Comparison of ENCODE assay signal across 29 mouse cellular contexts in genomic region chr11:26753616-26754015, GRCm38 (mm10).
DNase-seq lines count a peak whose midpoint lies in the region; ATAC-seq and TF ChIP-seq lines count a peak whose summit lies in the region.
"Had no signal": no experiment of that assay in that cellular context is flagged by ENCODE, and none has a peak within 500 bp of the region (broad histone marks: within the 10 kb centered on the region; RNA-seq: fewer than 3 reads in every experiment).

No protein-coding gene starts in this region.

- H3K36me3 ChIP-seq in midbrain, embryonic 11.5 days (ENCODE audit: control insufficient read depth, insufficient read depth, low read length) = no peaks in the 10 kb centered on the region
- H3K36me3 ChIP-seq in midbrain, embryonic 15.5 days (replicated peaks) = no peaks in the 10 kb centered on the region
- no peaks in the 10 kb centered on the region for H3K36me3 ChIP-seq in ES-E14 (ENCODE audit: control insufficient read depth, insufficient read depth, low read length, poor library complexity, severe bottlenecking)
- H3K36me3 ChIP-seq: heart, embryonic 13.5 days; liver, embryonic 12.5 days had no signal

- in situ Hi-C loops in ES-E14 (cut with MboI; ENCODE audit: low sequenced_read_pairs in 2 of 2, unreplicated experiment in 2 of 2) = no loop called here

- H3K27me3 ChIP-seq in midbrain, embryonic 11.5 days (ENCODE audit: control insufficient read depth, insufficient read depth, low read length) = no peaks in the 10 kb centered on the region
- H3K27me3 ChIP-seq in midbrain, embryonic 15.5 days (replicated peaks) = no peaks in the 10 kb centered on the region
- H3K27me3 ChIP-seq: forebrain, embryonic 13.5 days; heart, embryonic 13.5 days; liver, embryonic 12.5 days; megakaryocyte, embryonic 14.5 days had no signal

- peak; percentile 74 for ATAC-seq in midbrain, embryonic 11.5 days (ENCODE audit: low FRiP score)
- ATAC-seq in midbrain, embryonic 15.5 days (replicated peaks) = no peak
- ATAC-seq: forebrain, embryonic 13.5 days; intestine, embryonic 16.5 days; liver, embryonic 12.5 days; liver, postnatal 0 days; Patski had no signal

- no peak overlapping the region for H3K9ac ChIP-seq in midbrain, embryonic 11.5 days (ENCODE audit: low read length)
- no peak overlapping the region for H3K9ac ChIP-seq in midbrain, embryonic 15.5 days
- no peak overlapping the region for H3K9ac ChIP-seq in ES-E14 (ENCODE audit: insufficient read depth, low read depth, low read length, poor library complexity, severe bottlenecking)
- H3K9ac ChIP-seq: forebrain, embryonic 13.5 days; heart, embryonic 13.5 days; liver, embryonic 12.5 days; liver, postnatal 0 days had no signal

- peak; percentile 88 for DNase-seq in midbrain, embryonic 11.5 days (ENCODE audit: low spot score, missing footprints)
- peak; percentile 17 for DNase-seq in ES-E14 (ENCODE audit: low read depth, low spot score)
- DNase-seq in embryo, embryonic 10 days (ENCODE audit: low spot score) = peak; percentile 17
- DNase-seq in cerebellum, postnatal 25 days = no peak
- no peak for DNase-seq in thymus, postnatal 0 days (ENCODE audit: low spot score)
- DNase-seq: adrenal gland, adult 2 months; adrenal gland, postnatal 36 days; B cell, adult 2 months; cerebellum, adult 18-20 months; cerebellum, postnatal 10 days; gastrocnemius, postnatal 10 days; heart, postnatal 10 days; kidney, adult 8-10 months; kidney, postnatal 4 days; left cerebral cortex, postnatal 4 days; liver, postnatal 0 days; lung, postnatal 4 days; right cerebral cortex, adult 18-20 months; thymus, adult 2 months; thymus, postnatal 4 days had no signal

- H3K4me2 ChIP-seq in midbrain, embryonic 11.5 days = no peak overlapping the region
- H3K4me2 ChIP-seq in midbrain, embryonic 15.5 days = no peak overlapping the region
- H3K4me2 ChIP-seq: forebrain, embryonic 13.5 days; heart, embryonic 13.5 days; liver, embryonic 12.5 days had no signal

- no peak overlapping the region for H3K4me3 ChIP-seq in midbrain, embryonic 11.5 days (ENCODE audit: low read depth, low read length)
- no peak overlapping the region for H3K4me3 ChIP-seq in midbrain, embryonic 15.5 days
- H3K4me3 ChIP-seq in ES-E14 (ENCODE audit: insufficient read depth in 1 of 2, low read depth in 1 of 2, low read length in 2 of 2, poor library complexity in 1 of 2, severe bottlenecking in 1 of 2) = no peak overlapping the region
- H3K4me3 ChIP-seq: erythroblast, embryonic 14.5 days; forebrain, embryonic 13.5 days; heart, embryonic 13.5 days; liver, embryonic 12.5 days; megakaryocyte, embryonic 14.5 days had no signal

- WGBS in midbrain, embryonic 11.5 days = 12% methylated on average over 1 of the region's 1 CpGs
- 19% methylated on average over 1 of the region's 1 CpGs for WGBS in midbrain, embryonic 15.5 days

- no peak overlapping the region for H3K27ac ChIP-seq in midbrain, embryonic 11.5 days (ENCODE audit: low read depth, low read length)
- no peak overlapping the region for H3K27ac ChIP-seq in midbrain, embryonic 15.5 days
- H3K27ac ChIP-seq in ES-E14 (ENCODE audit: insufficient read depth, low read depth, low read length, poor library complexity, severe bottlenecking) = no peak overlapping the region
- H3K27ac ChIP-seq: forebrain, embryonic 13.5 days; heart, embryonic 13.5 days; kidney, postnatal 0 days; liver, embryonic 12.5 days had no signal

- H3K4me1 ChIP-seq in midbrain, embryonic 11.5 days (ENCODE audit: control insufficient read depth, insufficient read depth, low read length) = peaks cover 7% of the 10 kb centered on the region
- H3K4me1 ChIP-seq in midbrain, embryonic 15.5 days = no peaks in the 10 kb centered on the region
- 0 out of 4 replicates have a peak, but pooled peaks cover 3 to 5% of the 10 kb centered on the region in 2 experiments for H3K4me1 ChIP-seq in ES-E14 (ENCODE audit: control insufficient read depth in 2 of 2, insufficient read depth in 2 of 2, low read length in 2 of 2, poor library complexity in 1 of 2)
- H3K4me1 ChIP-seq: forebrain, embryonic 13.5 days; heart, embryonic 13.5 days; liver, embryonic 12.5 days; megakaryocyte, embryonic 14.5 days had no signal

- no peaks in the 10 kb centered on the region for H3K9me3 ChIP-seq in midbrain, embryonic 11.5 days (ENCODE audit: control insufficient read depth, low read length)
- H3K9me3 ChIP-seq in midbrain, embryonic 15.5 days = no peaks in the 10 kb centered on the region
- H3K9me3 ChIP-seq in ES-E14 (ENCODE audit: control insufficient read depth, insufficient read depth, low read depth, low read length) = no peaks in the 10 kb centered on the region
- H3K9me3 ChIP-seq: forebrain, embryonic 13.5 days; heart, embryonic 13.5 days; liver, embryonic 12.5 days; megakaryocyte, embryonic 14.5 days had no signal

TF ChIP-seq in ES-E14, 5 proteins besides CTCF, POLR2A, EP300 and RAD21:
- TF ChIP-seq ZNF384 (IDR thresholded peaks at IDR 0.05; ENCODE audit: low read depth, low read length) = no peak
- TF ChIP-seq HCFC1 (IDR thresholded peaks at IDR 0.05; ENCODE audit: borderline replicate concordance, insufficient read depth, low read length) = no peak
- TF ChIP-seq CHD2 (IDR thresholded peaks at IDR 0.05; ENCODE audit: low read depth, low read length) = no peak
- TF ChIP-seq MAFK (IDR thresholded peaks at IDR 0.05; ENCODE audit: insufficient read depth, low read depth, low read length) = no peak
- TF ChIP-seq ZC3H11A (IDR thresholded peaks at IDR 0.05; ENCODE audit: borderline replicate concordance, low read depth, low read length) = no peak

Comparison
In these comparisons a context has a peak if more than half of its experiments do, and no peak if none do; other contexts are left out.
1. DNase-seq: peak in midbrain, embryonic 11.5 days (single experiment), ES-E14 (single experiment) and embryo, embryonic 10 days (single experiment); none in cerebellum, postnatal 25 days (0 of 2) and thymus, postnatal 0 days (single experiment).